Mouse (Mus musculus) MEL (cell line): ENCODE data around the gene Krtap6-1. TPM values are rescaled to one million over a fixed set of nuclear protein-coding genes. Genes with fewer than 3 reads are reported as not detected.

ENCODE experiments used
- polyA plus RNA-seq, 2 experiments: library from polyadenylated mRNA; stranded (reverse) in 1 of 2; unstranded in 1 of 2; fragments of >175 nt in 1 of 2; fragments of >200 nt in 1 of 2; gene quantifications; 2 replicates each; pipeline versions ENCODE4 v1.2.1 to v1.2.4; 2012; ENCODE audit warnings: low replicate concordance in 2 of 2, low read depth in 1 of 2; ENCODE audit not compliant: insufficient read length in 2 of 2, insufficient read depth in 1 of 2, missing spikeins in 1 of 2
- total RNA-seq: library from RNA; depleted of rRNA; stranded (reverse); fragments of 300-350 nt; gene quantifications from 2 replicates; pipeline ENCODE4 v1.2.3, GENCODE M21; 2012; rRNA removed

The Krtap6-1 gene
- total and polyA plus RNA-seq, 3 experiments, result not detected

Other genes starting within 250 kb of the Krtap6-1 start
- gene Gm20741, start 219.5 kb upstream of the Krtap6-1 start, total RNA-seq, result not detected in 2 replicates
- gene Gm20741, start 219.5 kb upstream of the Krtap6-1 start, polyA plus RNA-seq, result not detected
- not detected in 2 replicates for gene Krtap15, start 211.5 kb upstream of the Krtap6-1 start, total RNA-seq
- gene Krtap15, start 211.5 kb upstream of the Krtap6-1 start, polyA plus RNA-seq, result not detected
- gene Krtap14, start 205.6 kb upstream of the Krtap6-1 start, total RNA-seq, result not detected in 2 replicates
- not detected for gene Krtap14, start 205.6 kb upstream of the Krtap6-1 start, polyA plus RNA-seq
- gene Krtap19-1, start 162.3 kb upstream of the Krtap6-1 start, total RNA-seq, result not detected in 2 replicates
- not detected for gene Krtap19-1, start 162.3 kb upstream of the Krtap6-1 start, polyA plus RNA-seq
- gene Krtap19-2, start 157.4 kb upstream of the Krtap6-1 start, total RNA-seq, result not detected in 2 replicates
- not detected for gene Krtap19-2, start 157.4 kb upstream of the Krtap6-1 start, polyA plus RNA-seq
- not detected in 2 replicates for gene Krtap19-3, start 153.7 kb upstream of the Krtap6-1 start, total RNA-seq
- gene Krtap19-3, start 153.7 kb upstream of the Krtap6-1 start, polyA plus RNA-seq, result not detected
- gene Krtap19-4, start 146.6 kb upstream of the Krtap6-1 start, total RNA-seq, result not detected in 2 replicates
- gene Krtap19-4, start 146.6 kb upstream of the Krtap6-1 start, polyA plus RNA-seq, result not detected
- gene Krtap19-5, start 135.2 kb upstream of the Krtap6-1 start, total RNA-seq, result not detected in 2 replicates
- gene Krtap19-5, start 135.2 kb upstream of the Krtap6-1 start, polyA plus RNA-seq, result not detected
- gene Krtap19-9b, start 99.4 kb upstream of the Krtap6-1 start, total RNA-seq, result not detected in 2 replicates
- gene Krtap19-9b, start 99.4 kb upstream of the Krtap6-1 start, polyA plus RNA-seq, result not detected
- not detected in 2 replicates for gene Krtap16-3, start 68.8 kb upstream of the Krtap6-1 start, total RNA-seq
- not detected for gene Krtap16-3, start 68.8 kb upstream of the Krtap6-1 start, polyA plus RNA-seq
- gene Krtap22-2, start 20.9 kb upstream of the Krtap6-1 start, total RNA-seq, result not detected in 2 replicates
- gene Krtap22-2, start 20.9 kb upstream of the Krtap6-1 start, polyA plus RNA-seq, result not detected
- gene Gm10229, start 16.4 kb upstream of the Krtap6-1 start, total RNA-seq, result not detected in 2 replicates
- gene Gm10229, start 16.4 kb upstream of the Krtap6-1 start, polyA plus RNA-seq, result not detected
- not detected in 2 replicates for gene Gm10228, start 9.8 kb downstream of the Krtap6-1 start, total RNA-seq
- not detected for gene Gm10228, start 9.8 kb downstream of the Krtap6-1 start, polyA plus RNA-seq
- gene Krtap6-5, start 16.2 kb downstream of the Krtap6-1 start, total RNA-seq, result not detected in 2 replicates
- gene Krtap6-5, start 16.2 kb downstream of the Krtap6-1 start, polyA plus RNA-seq, result not detected
- gene 1110025L11Rik, start 32.3 kb downstream of the Krtap6-1 start, total RNA-seq, result not detected in 2 replicates
- not detected for gene 1110025L11Rik, start 32.3 kb downstream of the Krtap6-1 start, polyA plus RNA-seq
- gene Krtap6-3, start 52.3 kb downstream of the Krtap6-1 start, total RNA-seq, result not detected in 2 replicates
- gene Krtap6-3, start 52.3 kb downstream of the Krtap6-1 start, polyA plus RNA-seq, result not detected
- not detected in 2 replicates for gene Gm6358, start 109.2 kb downstream of the Krtap6-1 start, total RNA-seq
- gene Gm6358, start 109.2 kb downstream of the Krtap6-1 start, polyA plus RNA-seq, result not detected
- gene Gm10061, start 119.4 kb downstream of the Krtap6-1 start, total RNA-seq, result not detected in 2 replicates
- gene Gm10061, start 119.4 kb downstream of the Krtap6-1 start, polyA plus RNA-seq, result not detected
- gene Gm9789, start 126.3 kb downstream of the Krtap6-1 start, total RNA-seq, result not detected in 2 replicates
- gene Gm9789, start 126.3 kb downstream of the Krtap6-1 start, polyA plus RNA-seq, result not detected
- not detected in 2 replicates for gene Gm7735, start 137.8 kb downstream of the Krtap6-1 start, total RNA-seq
- not detected for gene Gm7735, start 137.8 kb downstream of the Krtap6-1 start, polyA plus RNA-seq
- gene 1110057P08Rik, start 143.0 kb downstream of the Krtap6-1 start, total RNA-seq, result not detected in 2 replicates
- not detected for gene 1110057P08Rik, start 143.0 kb downstream of the Krtap6-1 start, polyA plus RNA-seq
- not detected in 2 replicates for gene Krtap20-2, start 174.2 kb downstream of the Krtap6-1 start, total RNA-seq
- not detected for gene Krtap20-2, start 174.2 kb downstream of the Krtap6-1 start, polyA plus RNA-seq